Mouse (Mus musculus): ENCODE measurements around the gene Myf5. TPM values are rescaled to one million over a fixed set of nuclear protein-coding genes. Genes with fewer than 3 reads are reported as not detected.

Gene Myf5
- polyA plus RNA-seq, 1 experiment from 2014 or later, result 0.42 TPM

GRCm38 (mm10) chr10:107496402-107496801 lies 10.5 kb upstream of the Myf5 start:
- Histone ChIP-seq H3K9ac (replicated peaks; ENCODE audit: low read depth, low read length) (no peak overlapping the region), H3K27me3 (ENCODE audit: control insufficient read depth, insufficient read depth, low read length) (no peaks in the 10 kb centered on the region), H3K36me3 (ENCODE audit: control insufficient read depth, insufficient read depth, low read length) (no peaks in the 10 kb centered on the region), H3K9me3 (ENCODE audit: control insufficient read depth, low read depth, low read length) (no peaks in the 10 kb centered on the region), H3K4me3 (ENCODE audit: low read depth, low read length) (no peak overlapping the region), H3K4me2 (replicated peaks; ENCODE audit: low read depth, low read length) (no peak overlapping the region), H3K27ac (ENCODE audit: low read length) (no peak overlapping the region), H3K4me1 (ENCODE audit: control insufficient read depth, insufficient read depth, low read length) (no peaks in the 10 kb centered on the region)
- ATAC-seq (ENCODE audit: insufficient number of reproducible peaks, insufficient read depth, low FRiP score, low read depth), result no peak
- 93% methylated on average over 1 of the region's 1 CpGs for WGBS

- H3K4me1 ChIP-seq (ENCODE audit: control insufficient read depth, insufficient read depth, low read length), result no peaks in the 10 kb centered on the region
- no peak within 1 kb of the TSS for H3K4me3 ChIP-seq (ENCODE audit: low read depth, low read length)
- 86% methylated on average over 6 of the region's 6 CpGs for WGBS
- no peaks in the 10 kb centered on the region for H3K36me3 ChIP-seq (ENCODE audit: control insufficient read depth, insufficient read depth, low read length)
- no peak within 1 kb of the TSS for H3K9ac ChIP-seq (replicated peaks; ENCODE audit: low read depth, low read length)
- H3K27ac ChIP-seq (ENCODE audit: low read length), result no peak within 1 kb of the TSS
- H3K4me2 ChIP-seq (replicated peaks; ENCODE audit: low read depth, low read length), result peak within 1 kb of the TSS; percentile 46
- no peak for ATAC-seq (ENCODE audit: insufficient number of reproducible peaks, insufficient read depth, low FRiP score, low read depth)
- no peaks in the 10 kb centered on the region for H3K9me3 ChIP-seq (ENCODE audit: control insufficient read depth, low read depth, low read length)
- H3K27me3 ChIP-seq (ENCODE audit: control insufficient read depth, insufficient read depth, low read length), result no peaks in the 10 kb centered on the region
Observed at GRCm38 (mm10) chr10:107494568-107494967, 8.6 kb upstream of the Myf5 start, which contains the start of gene Myf6. Myf6 (minus strand) TSS chr10:107494737.

GRCm38 (mm10) chr10:107493580-107494474 lies 7.9 kb upstream of the Myf5 start:
- Histone ChIP-seq H3K4me3 (ENCODE audit: low read depth, low read length) (0 out of 2 replicates have a peak overlapping the region, but pooled peaks have one; percentile 8), H3K36me3 (ENCODE audit: control insufficient read depth, insufficient read depth, low read length) (no peaks in the 10 kb centered on the region), H3K27me3 (ENCODE audit: control insufficient read depth, insufficient read depth, low read length) (no peaks in the 10 kb centered on the region), H3K27ac (ENCODE audit: low read length) (no peak overlapping the region), H3K9ac (replicated peaks; ENCODE audit: low read depth, low read length) (no peak overlapping the region), H3K9me3 (ENCODE audit: control insufficient read depth, low read depth, low read length) (no peaks in the 10 kb centered on the region), H3K4me2 (replicated peaks; ENCODE audit: low read depth, low read length) (peak overlapping the region; percentile 46), H3K4me1 (ENCODE audit: control insufficient read depth, insufficient read depth, low read length) (no peaks in the 10 kb centered on the region)
- WGBS, result 44% methylated on average over 20 of the region's 20 CpGs
- no peak for ATAC-seq (ENCODE audit: insufficient number of reproducible peaks, insufficient read depth, low FRiP score, low read depth)

GRCm38 (mm10) chr10:107492867-107493579 lies 7.1 kb upstream of the Myf5 start:
- Histone ChIP-seq H3K27me3 (ENCODE audit: control insufficient read depth, insufficient read depth, low read length) (no peaks in the 10 kb centered on the region), H3K9ac (replicated peaks; ENCODE audit: low read depth, low read length) (no peak overlapping the region), H3K4me2 (replicated peaks; ENCODE audit: low read depth, low read length) (peak overlapping the region; percentile 46), H3K27ac (ENCODE audit: low read length) (no peak overlapping the region), H3K9me3 (ENCODE audit: control insufficient read depth, low read depth, low read length) (no peaks in the 10 kb centered on the region), H3K36me3 (ENCODE audit: control insufficient read depth, insufficient read depth, low read length) (no peaks in the 10 kb centered on the region), H3K4me1 (ENCODE audit: control insufficient read depth, insufficient read depth, low read length) (0 out of 2 replicates have a peak, but pooled peaks cover 2% of the 10 kb centered on the region), H3K4me3 (ENCODE audit: low read depth, low read length) (0 out of 2 replicates have a peak overlapping the region, but pooled peaks have one; percentile 8)
- ATAC-seq (ENCODE audit: insufficient number of reproducible peaks, insufficient read depth, low FRiP score, low read depth), result no peak
- WGBS, result 29% methylated on average over 18 of the region's 18 CpGs

GRCm38 (mm10) chr10:107488654-107489315 lies 2.9 kb upstream of the Myf5 start:
- Histone ChIP-seq H3K27ac (ENCODE audit: low read length) (no peak overlapping the region), H3K4me3 (ENCODE audit: low read depth, low read length) (no peak overlapping the region), H3K36me3 (ENCODE audit: control insufficient read depth, insufficient read depth, low read length) (no peaks in the 10 kb centered on the region), H3K4me2 (replicated peaks; ENCODE audit: low read depth, low read length) (no peak overlapping the region), H3K4me1 (ENCODE audit: control insufficient read depth, insufficient read depth, low read length) (0 out of 2 replicates have a peak, but pooled peaks cover 2% of the 10 kb centered on the region), H3K9ac (replicated peaks; ENCODE audit: low read depth, low read length) (no peak overlapping the region), H3K9me3 (ENCODE audit: control insufficient read depth, low read depth, low read length) (no peaks in the 10 kb centered on the region), H3K27me3 (ENCODE audit: control insufficient read depth, insufficient read depth, low read length) (no peaks in the 10 kb centered on the region)
- no peak for ATAC-seq (ENCODE audit: insufficient number of reproducible peaks, insufficient read depth, low FRiP score, low read depth)
- 35% methylated on average over 12 of the region's 12 CpGs for WGBS

GRCm38 (mm10) chr10:107486770-107487169 lies 836 bp upstream of the Myf5 start:
- Histone ChIP-seq H3K9me3 (ENCODE audit: control insufficient read depth, low read depth, low read length) (no peaks in the 10 kb centered on the region), H3K36me3 (ENCODE audit: control insufficient read depth, insufficient read depth, low read length) (no peaks in the 10 kb centered on the region), H3K4me2 (replicated peaks; ENCODE audit: low read depth, low read length) (0 out of 2 replicates have a peak overlapping the region, but pooled peaks have one; percentile 6), H3K27ac (ENCODE audit: low read length) (no peak overlapping the region), H3K27me3 (ENCODE audit: control insufficient read depth, insufficient read depth, low read length) (no peaks in the 10 kb centered on the region), H3K4me3 (ENCODE audit: low read depth, low read length) (no peak overlapping the region), H3K4me1 (ENCODE audit: control insufficient read depth, insufficient read depth, low read length) (0 out of 2 replicates have a peak, but pooled peaks cover 2% of the 10 kb centered on the region), H3K9ac (replicated peaks; ENCODE audit: low read depth, low read length) (no peak overlapping the region)
- WGBS, result 40% methylated on average over 12 of the region's 12 CpGs
- peak; percentile 58; the same call in 1 of the 2 replicates for ATAC-seq (ENCODE audit: insufficient number of reproducible peaks, insufficient read depth, low FRiP score, low read depth)

GRCm38 (mm10) chr10:107484050-107484449 lies 1.9 kb downstream of the Myf5 start:
- Histone ChIP-seq H3K27ac (ENCODE audit: low read length) (no peak overlapping the region), H3K9me3 (ENCODE audit: control insufficient read depth, low read depth, low read length) (no peaks in the 10 kb centered on the region), H3K4me3 (ENCODE audit: low read depth, low read length) (no peak overlapping the region), H3K9ac (replicated peaks; ENCODE audit: low read depth, low read length) (no peak overlapping the region), H3K4me2 (replicated peaks; ENCODE audit: low read depth, low read length) (0 out of 2 replicates have a peak overlapping the region, but pooled peaks have one; percentile 16), H3K4me1 (ENCODE audit: control insufficient read depth, insufficient read depth, low read length) (0 out of 2 replicates have a peak, but pooled peaks cover 2% of the 10 kb centered on the region), H3K27me3 (ENCODE audit: control insufficient read depth, insufficient read depth, low read length) (no peaks in the 10 kb centered on the region), H3K36me3 (ENCODE audit: control insufficient read depth, insufficient read depth, low read length) (no peaks in the 10 kb centered on the region)
- no peak for ATAC-seq (ENCODE audit: insufficient number of reproducible peaks, insufficient read depth, low FRiP score, low read depth)
- 48% methylated on average over 10 of the region's 10 CpGs for WGBS

GRCm38 (mm10) chr10:107473497-107473896 lies 12.4 kb downstream of the Myf5 start:
- 51% methylated on average over 2 of the region's 2 CpGs for WGBS
- H3K4me3 ChIP-seq (ENCODE audit: low read depth, low read length), result no peak overlapping the region
- no peaks in the 10 kb centered on the region for H3K36me3 ChIP-seq (ENCODE audit: control insufficient read depth, insufficient read depth, low read length)
- H3K27ac ChIP-seq (ENCODE audit: low read length), result no peak overlapping the region
- H3K4me1 ChIP-seq (ENCODE audit: control insufficient read depth, insufficient read depth, low read length), result no peaks in the 10 kb centered on the region
- no peak overlapping the region for H3K4me2 ChIP-seq (replicated peaks; ENCODE audit: low read depth, low read length)
- no peak for ATAC-seq (ENCODE audit: insufficient number of reproducible peaks, insufficient read depth, low FRiP score, low read depth)
- no peaks in the 10 kb centered on the region for H3K9me3 ChIP-seq (ENCODE audit: control insufficient read depth, low read depth, low read length)
- no peaks in the 10 kb centered on the region for H3K27me3 ChIP-seq (ENCODE audit: control insufficient read depth, insufficient read depth, low read length)
- H3K9ac ChIP-seq (replicated peaks; ENCODE audit: low read depth, low read length), result no peak overlapping the region
